Mouse (Mus musculus) liver (tissue): ENCODE data around the gene Olfr298.

Experiments
- DNase-seq: peaks from one replicate; pipeline ENCODE4 v3.0.0-alpha.2; 2020; ENCODE audit warnings: mixed read lengths

The Olfr298 gene

GRCm38 (mm10) chr7:86492384-86492783 lies at the start of gene Olfr298:
TSS of gene Olfr298 (minus strand) at chr7:86492484.
- no peak for DNase-seq

- no peak for DNase-seq
These were observed 27.4 kb upstream of the Olfr298 start, which contains the start of gene Olfr297 for GRCm38 (mm10) chr7:86519668-86520067. TSS of gene Olfr297 (plus strand) at chr7:86519968.

GRCm38 (mm10) chr7:86459621-86460020 lies 32.7 kb downstream of the Olfr298 start, which contains the start of gene Olfr299:
TSS of gene Olfr299 (plus strand) at chr7:86459921.
- no peak for DNase-seq
